Mouse (Mus musculus): ENCODE data around the gene Trp53i11. TPM values are rescaled to one million over a fixed set of nuclear protein-coding genes. Genes with fewer than 3 reads are reported as not detected.

The Trp53i11 gene
- polyA plus RNA-seq, 1 experiment from 2014 or later, result 171 TPM

- no peak overlapping the region for H3K4me3 ChIP-seq
- H3K36me3 ChIP-seq, result no peaks in the 10 kb centered on the region
- H3K27ac ChIP-seq (replicated peaks), result peak overlapping the region; percentile 91
- no peaks in the 10 kb centered on the region for H3K9me3 ChIP-seq (replicated peaks)
- WGBS, result 69% methylated on average over 2 of the region's 2 CpGs
- DNase-seq (ENCODE audit: low spot score), result no peak
- H3K27me3 ChIP-seq (ENCODE audit: low read depth, poor library complexity, severe bottlenecking), result peaks cover 55% of the 10 kb centered on the region
- peaks cover 99% of the 10 kb centered on the region for H3K4me1 ChIP-seq
These were observed 11.6 kb upstream of the Trp53i11 start for GRCm38 (mm10) chr2:93175721-93176120.

- no peaks in the 10 kb centered on the region for H3K36me3 ChIP-seq
- H3K9me3 ChIP-seq (replicated peaks), result no peaks in the 10 kb centered on the region
- H3K4me1 ChIP-seq, result peaks cover 99% of the 10 kb centered on the region
- H3K4me3 ChIP-seq, result peak overlapping the region; percentile 41
- H3K27ac ChIP-seq (replicated peaks), result peak overlapping the region; percentile 91
- DNase-seq (ENCODE audit: low spot score), result no peak
- peaks cover 56% of the 10 kb centered on the region for H3K27me3 ChIP-seq (ENCODE audit: low read depth, poor library complexity, severe bottlenecking)
- WGBS, result 14% methylated on average over 4 of the region's 4 CpGs
These were observed 11.1 kb upstream of the Trp53i11 start for GRCm38 (mm10) chr2:93176193-93176798.

DNA sequence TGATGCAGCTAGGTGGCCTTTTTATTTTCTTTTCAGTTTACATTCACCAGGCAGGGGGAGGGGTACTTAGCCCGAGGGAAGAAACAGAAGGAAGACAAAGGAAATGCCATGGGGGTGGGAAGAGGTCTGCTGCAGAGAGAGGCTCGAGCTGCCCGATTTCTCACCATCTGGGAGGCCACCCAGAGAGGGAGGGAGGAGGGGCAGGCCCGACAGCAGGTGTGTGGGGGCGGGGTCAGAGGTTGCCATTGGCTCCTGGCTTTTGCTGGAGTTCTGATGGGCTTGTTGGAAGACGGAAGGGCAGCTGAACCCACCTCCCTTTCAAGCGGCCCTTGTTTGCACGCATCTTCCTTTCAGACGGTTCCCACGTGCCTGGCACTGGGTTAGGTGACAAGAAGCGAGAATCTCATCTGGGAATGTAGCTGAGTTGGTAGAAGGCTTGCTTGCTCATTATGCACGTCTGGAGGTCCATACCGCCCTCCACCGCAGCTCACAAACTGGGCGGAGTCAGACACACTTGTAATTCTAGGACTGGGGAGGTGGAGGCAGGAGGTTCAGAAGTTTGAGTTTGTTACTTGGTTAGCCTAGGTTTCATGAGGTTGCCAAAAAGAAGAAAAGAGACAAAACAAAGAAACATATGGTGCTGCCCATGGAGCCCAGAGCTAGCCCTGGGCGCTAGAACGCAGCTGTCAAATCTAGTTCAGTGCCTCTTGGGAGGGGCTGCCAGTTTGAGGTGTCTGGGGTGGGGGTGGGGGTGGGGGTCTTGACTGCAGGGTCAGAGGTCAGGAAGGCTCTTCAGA lies 10.3 kb upstream of the Trp53i11 start:
- peaks cover 94% of the 10 kb centered on the region for H3K4me1 ChIP-seq
- H3K27ac ChIP-seq (replicated peaks), result peak overlapping the region; percentile 91
- H3K9me3 ChIP-seq (replicated peaks), result no peaks in the 10 kb centered on the region
- H3K36me3 ChIP-seq, result no peaks in the 10 kb centered on the region
- DNase-seq (ENCODE audit: low spot score), result peak; percentile 88
- H3K4me3 ChIP-seq, result peak overlapping the region; percentile 41
- H3K27me3 ChIP-seq (ENCODE audit: low read depth, poor library complexity, severe bottlenecking), result peaks cover 57% of the 10 kb centered on the region
- 2% methylated on average over 17 of the region's 17 CpGs for WGBS

GRCm38 (mm10) chr2:93177668-93178312 lies 9.6 kb upstream of the Trp53i11 start:
- 78% methylated on average over 20 of the region's 20 CpGs for WGBS
- Histone ChIP-seq H3K27ac (replicated peaks) (peak overlapping the region; percentile 91), H3K4me3 (peak overlapping the region; percentile 41; the same call in 1 of the 2 replicates), H3K27me3 (ENCODE audit: low read depth, poor library complexity, severe bottlenecking) (peaks cover 64% of the 10 kb centered on the region), H3K36me3 (no peaks in the 10 kb centered on the region), H3K9me3 (replicated peaks) (no peaks in the 10 kb centered on the region), H3K4me1 (peaks cover 93% of the 10 kb centered on the region)
- no peak for DNase-seq (ENCODE audit: low spot score)

DNA sequence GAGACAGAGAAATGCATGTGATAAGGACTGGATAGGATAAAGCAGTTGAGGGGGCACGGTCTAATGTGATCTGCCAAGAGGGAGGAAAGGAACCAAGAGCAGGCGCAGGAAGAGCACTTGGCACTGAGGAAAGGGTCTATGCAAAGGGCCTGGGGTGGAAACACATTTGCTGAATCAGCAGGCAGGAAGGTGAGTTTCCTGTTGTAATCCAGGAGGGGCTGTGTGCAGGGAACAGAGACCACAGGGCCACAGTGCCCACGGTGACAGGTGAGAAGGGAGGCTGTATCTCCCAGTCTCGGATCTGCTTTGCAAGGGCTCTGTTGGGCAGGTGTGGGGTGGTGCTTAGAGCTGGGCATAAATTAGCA lies 9.1 kb upstream of the Trp53i11 start:
- no peak for DNase-seq (ENCODE audit: low spot score)
- H3K4me1 ChIP-seq, result peaks cover 90% of the 10 kb centered on the region
- H3K9me3 ChIP-seq (replicated peaks), result no peaks in the 10 kb centered on the region
- H3K27me3 ChIP-seq (ENCODE audit: low read depth, poor library complexity, severe bottlenecking), result peaks cover 69% of the 10 kb centered on the region
- peak overlapping the region; percentile 91 for H3K27ac ChIP-seq (replicated peaks)
- no peak overlapping the region for H3K4me3 ChIP-seq
- no peaks in the 10 kb centered on the region for H3K36me3 ChIP-seq
- WGBS, result 82% methylated on average over 4 of the region's 4 CpGs

GRCm38 (mm10) chr2:93179603-93180002 lies 7.7 kb upstream of the Trp53i11 start:
- Histone ChIP-seq H3K36me3 (no peaks in the 10 kb centered on the region), H3K4me1 (peaks cover 82% of the 10 kb centered on the region), H3K27me3 (ENCODE audit: low read depth, poor library complexity, severe bottlenecking) (peaks cover 82% of the 10 kb centered on the region), H3K27ac (replicated peaks) (peak overlapping the region; percentile 91), H3K4me3 (peak overlapping the region; percentile 54; the same call in 1 of the 2 replicates), H3K9me3 (replicated peaks) (no peaks in the 10 kb centered on the region)
- WGBS, result 35% methylated on average over 5 of the region's 5 CpGs
- DNase-seq (ENCODE audit: low spot score), result no peak

- peak; percentile 56 for DNase-seq (ENCODE audit: low spot score)
- WGBS, result under 1% methylated on average over 41 of the region's 41 CpGs
- peaks cover 88% of the 10 kb centered on the region for H3K27me3 ChIP-seq (ENCODE audit: low read depth, poor library complexity, severe bottlenecking)
- H3K27ac ChIP-seq (replicated peaks), result peak overlapping the region; percentile 91
- peak overlapping the region; percentile 54 for H3K4me3 ChIP-seq
- no peaks in the 10 kb centered on the region for H3K36me3 ChIP-seq
- H3K9me3 ChIP-seq (replicated peaks), result no peaks in the 10 kb centered on the region
- peaks cover 76% of the 10 kb centered on the region for H3K4me1 ChIP-seq
These were observed 7.1 kb upstream of the Trp53i11 start for GRCm38 (mm10) chr2:93180077-93180844.

- Histone ChIP-seq H3K4me3 (no peak overlapping the region), H3K27ac (replicated peaks) (no peak overlapping the region), H3K27me3 (ENCODE audit: low read depth, poor library complexity, severe bottlenecking) (peaks cover 95% of the 10 kb centered on the region), H3K4me1 (peaks cover 64% of the 10 kb centered on the region), H3K36me3 (no peaks in the 10 kb centered on the region), H3K9me3 (replicated peaks) (no peaks in the 10 kb centered on the region)
- DNase-seq (ENCODE audit: low spot score), result peak; percentile 10
- WGBS, result 76% methylated on average over 11 of the region's 11 CpGs
These were observed 4.5 kb upstream of the Trp53i11 start for GRCm38 (mm10) chr2:93182859-93183258.

- Histone ChIP-seq H3K4me3 (peak overlapping the region; percentile 98), H3K4me1 (peaks cover 68% of the 10 kb centered on the region), H3K27ac (replicated peaks) (peak overlapping the region; percentile 97), H3K36me3 (peaks cover 17% of the 10 kb centered on the region), H3K27me3 (ENCODE audit: low read depth, poor library complexity, severe bottlenecking) (peaks cover 46% of the 10 kb centered on the region), H3K9me3 (replicated peaks) (no peaks in the 10 kb centered on the region)
- DNase-seq (ENCODE audit: low spot score), result peak; percentile 67
- WGBS, result under 1% methylated on average over 53 of the region's 53 CpGs
These were observed 842 bp downstream of the Trp53i11 start for GRCm38 (mm10) chr2:93188020-93188760.

GRCm38 (mm10) chr2:93188761-93189458 lies 1.6 kb downstream of the Trp53i11 start:
- peak; percentile 64 for DNase-seq (ENCODE audit: low spot score)
- WGBS, result 8% methylated on average over 19 of the region's 19 CpGs
- Histone ChIP-seq H3K27ac (replicated peaks) (peak overlapping the region; percentile 97), H3K4me3 (peak overlapping the region; percentile 98), H3K9me3 (replicated peaks) (no peaks in the 10 kb centered on the region), H3K27me3 (ENCODE audit: low read depth, poor library complexity, severe bottlenecking) (peaks cover 40% of the 10 kb centered on the region), H3K4me1 (peaks cover 74% of the 10 kb centered on the region), H3K36me3 (peaks cover 23% of the 10 kb centered on the region)

GRCm38 (mm10) chr2:93190771-93191487 lies 3.6 kb downstream of the Trp53i11 start:
- 12% methylated on average over 9 of the region's 9 CpGs for WGBS
- Histone ChIP-seq H3K4me3 (peak overlapping the region; percentile 98), H3K9me3 (replicated peaks) (no peaks in the 10 kb centered on the region), H3K36me3 (peaks cover 41% of the 10 kb centered on the region), H3K27me3 (ENCODE audit: low read depth, poor library complexity, severe bottlenecking) (peaks cover 19% of the 10 kb centered on the region), H3K4me1 (peaks cover 90% of the 10 kb centered on the region), H3K27ac (replicated peaks) (peak overlapping the region; percentile 97)
- DNase-seq (ENCODE audit: low spot score), result peak; percentile 63
